Mouse (Mus musculus): ENCODE results near the gene Myo3a. TPM values are rescaled to one million over a fixed set of nuclear protein-coding genes. Genes with fewer than 3 reads are reported as not detected.

Myo3a gene
- total RNA-seq, 2 experiments from 2014 or later = 0.61 to 1.6 TPM

Small RNA genes within 50 kb of the gene (microRNA-seq; reads per million reads assigned to microRNA genes)
- not detected for gene Gm23636
- gene Mir3967 = not detected
